Mouse (Mus musculus) G1E (cell line): Measurements from ENCODE around the gene Fbln1.

Experiments used
- CTCF ChIP-seq: IDR thresholded peaks from 2 replicates; pipeline ENCODE4 v1.5.1; 2012; ENCODE audit warnings: low read depth, low read length, inconsistent platforms, mixed read lengths
- GATA1 ChIP-seq: IDR thresholded peaks from 2 replicates; pipeline ENCODE4 v1.6.1; 2012; ENCODE audit warnings: borderline replicate concordance, low read length, inconsistent platforms, mixed read lengths
- GATA2 ChIP-seq: IDR thresholded peaks from 2 replicates; pipeline ENCODE4 v1.6.1; 2012; ENCODE audit warnings: low read depth, low read length, inconsistent platforms, borderline replicate concordance
- POLR2AphosphoS5 ChIP-seq: IDR thresholded peaks from 2 replicates; pipeline ENCODE4 v1.6.1; 2012; ENCODE audit warnings: low read depth, low read length, inconsistent platforms; ENCODE audit not compliant: insufficient replicate concordance
- TAL1 ChIP-seq: conservative IDR thresholded peaks from 2 replicates; pipeline ENCODE4 v1.6.1; 2012; ENCODE audit warnings: low read depth, low read length, inconsistent platforms, mixed read lengths

DNA sequence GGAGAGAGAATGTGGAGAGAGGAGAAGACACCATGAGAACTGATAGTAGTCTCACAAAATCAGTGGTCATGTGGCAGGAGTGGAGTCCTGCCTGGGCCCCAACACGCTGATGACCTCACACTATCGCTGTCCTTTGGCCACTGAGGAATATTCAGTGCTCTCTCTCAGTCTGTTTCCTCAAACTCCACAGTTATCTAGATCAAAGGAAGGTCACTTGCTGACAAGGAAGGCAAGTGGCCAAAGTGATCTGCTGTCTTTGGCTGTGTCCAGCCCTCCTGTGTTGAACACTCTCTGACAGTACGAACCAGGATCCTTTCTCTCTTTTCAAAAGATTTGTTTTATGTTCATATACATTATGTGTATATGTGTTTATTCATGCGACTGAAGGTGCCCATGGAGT, 117.5 kb downstream of the Fbln1 start:
- TF ChIP-seq GATA1 (no peak), CTCF (no peak), GATA2 (no peak), POLR2AphosphoS5 (no peak), TAL1 (no peak)
